Mouse (Mus musculus) erythroblast, embryonic 14.5 days (primary cell): Measurements from ENCODE around the gene Washc2. TPM values are rescaled to one million over a fixed set of nuclear protein-coding genes. Genes with fewer than 3 reads are reported as not detected.

Experiments used
- H3K27me3 ChIP-seq: 2 replicates; pipeline ENCODE4 v1.6.1; 2012; ENCODE audit warnings: inconsistent platforms; ENCODE audit not compliant: control insufficient read depth
- H3K36me3 ChIP-seq: 2 replicates; pipeline ENCODE4 v1.6.1; 2012; ENCODE audit warnings: mild to moderate bottlenecking, inconsistent platforms; ENCODE audit not compliant: control insufficient read depth
- H3K4me1 ChIP-seq: 2 replicates; pipeline ENCODE4 v1.6.1; 2012; ENCODE audit warnings: inconsistent platforms; ENCODE audit not compliant: control insufficient read depth
- H3K4me3 ChIP-seq: replicated peaks from 2 replicates; pipeline ENCODE3; 2012; ENCODE audit warnings: moderate library complexity, mild to moderate bottlenecking, inconsistent platforms
- H3K9me3 ChIP-seq: 2 replicates; pipeline ENCODE4 v1.6.1; 2012; ENCODE audit warnings: low read length, inconsistent platforms, mixed read lengths; ENCODE audit not compliant: control insufficient read depth
- GATA1 ChIP-seq: IDR thresholded peaks from 2 replicates; pipeline ENCODE4 v1.6.1; 2012; ENCODE audit warnings: low read length, inconsistent platforms, mixed read lengths
- TAL1 ChIP-seq: IDR thresholded peaks from 3 replicates; pipeline ENCODE4 v1.6.1; 2012; ENCODE audit warnings: low read length, inconsistent platforms, mixed read lengths
- polyA plus RNA-seq: library from polyadenylated mRNA; stranded (reverse); fragments of >175 nt; gene quantifications from 2 replicates; pipeline ENCODE4 v1.2.3, GENCODE M21; 2012

Gene Washc2
- polyA plus RNA-seq, 1 experiment = 0.52 TPM

- no peak overlapping the region for H3K4me3 ChIP-seq
- peaks cover 20% of the 10 kb centered on the region for H3K4me1 ChIP-seq
- TF ChIP-seq TAL1 = no peak
- no peak for TF ChIP-seq GATA1
- H3K36me3 ChIP-seq = peaks cover 28% of the 10 kb centered on the region
- H3K27me3 ChIP-seq = no peaks in the 10 kb centered on the region
- H3K9me3 ChIP-seq = no peaks in the 10 kb centered on the region
These were observed 67.9 kb downstream of the Washc2 start for GRCm38 (mm10) chr6:116275695-116276094.

- Histone ChIP-seq H3K9me3 (no peaks in the 10 kb centered on the region), H3K27me3 (no peaks in the 10 kb centered on the region), H3K36me3 (peaks cover 38% of the 10 kb centered on the region), H3K4me3 (no peak overlapping the region), H3K4me1 (peaks cover 30% of the 10 kb centered on the region)
- TF ChIP-seq TAL1 (no peak), GATA1 (no peak)
These were observed 71.0 kb downstream of the Washc2 start for GRCm38 (mm10) chr6:116278679-116279317.

- no peak for TF ChIP-seq GATA1
- TF ChIP-seq TAL1 = no peak
- Histone ChIP-seq H3K27me3 (no peaks in the 10 kb centered on the region), H3K4me1 (peaks cover 37% of the 10 kb centered on the region), H3K36me3 (peaks cover 33% of the 10 kb centered on the region), H3K9me3 (no peaks in the 10 kb centered on the region), H3K4me3 (no peak overlapping the region)
These were observed 73.2 kb downstream of the Washc2 start for GRCm38 (mm10) chr6:116281014-116281413.

DNA sequence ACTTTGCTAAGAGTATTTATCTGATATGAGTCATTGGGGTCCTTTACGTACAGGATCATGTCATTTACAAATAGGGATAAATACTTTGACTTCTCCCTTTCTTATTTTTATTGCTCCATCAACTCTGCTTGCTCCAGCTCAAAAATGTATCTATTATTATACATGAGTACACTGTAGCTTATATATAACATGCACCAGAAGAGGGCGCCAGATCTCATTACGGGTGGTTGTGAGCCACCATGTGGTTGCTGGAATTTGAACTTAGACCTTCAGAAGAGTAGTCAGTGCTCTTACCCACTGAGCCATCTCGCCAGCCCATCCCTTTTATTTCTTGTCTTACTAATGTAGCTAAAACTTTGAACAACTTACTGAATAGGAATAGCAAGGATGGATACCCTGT is 74.7 kb downstream of the Washc2 start:
- no peak overlapping the region for H3K4me3 ChIP-seq
- no peaks in the 10 kb centered on the region for H3K27me3 ChIP-seq
- peaks cover 27% of the 10 kb centered on the region for H3K36me3 ChIP-seq
- TF ChIP-seq GATA1 (no peak), TAL1 (no peak)
- no peaks in the 10 kb centered on the region for H3K9me3 ChIP-seq
- H3K4me1 ChIP-seq = peaks cover 50% of the 10 kb centered on the region

- Histone ChIP-seq H3K4me1 (peaks cover 54% of the 10 kb centered on the region), H3K9me3 (no peaks in the 10 kb centered on the region), H3K4me3 (no peak overlapping the region), H3K36me3 (peaks cover 30% of the 10 kb centered on the region), H3K27me3 (no peaks in the 10 kb centered on the region)
- no peak for TF ChIP-seq TAL1
- TF ChIP-seq GATA1 = no peak
These were observed 75.4 kb downstream of the Washc2 start for GRCm38 (mm10) chr6:116283280-116283679.

GRCm38 (mm10) chr6:116286321-116286720 is 78.5 kb downstream of the Washc2 start:
- H3K27me3 ChIP-seq = no peaks in the 10 kb centered on the region
- no peak for TF ChIP-seq GATA1
- no peak for TF ChIP-seq TAL1
- H3K4me3 ChIP-seq = no peak overlapping the region
- no peaks in the 10 kb centered on the region for H3K9me3 ChIP-seq
- peaks cover 41% of the 10 kb centered on the region for H3K36me3 ChIP-seq
- peaks cover 47% of the 10 kb centered on the region for H3K4me1 ChIP-seq

DNA sequence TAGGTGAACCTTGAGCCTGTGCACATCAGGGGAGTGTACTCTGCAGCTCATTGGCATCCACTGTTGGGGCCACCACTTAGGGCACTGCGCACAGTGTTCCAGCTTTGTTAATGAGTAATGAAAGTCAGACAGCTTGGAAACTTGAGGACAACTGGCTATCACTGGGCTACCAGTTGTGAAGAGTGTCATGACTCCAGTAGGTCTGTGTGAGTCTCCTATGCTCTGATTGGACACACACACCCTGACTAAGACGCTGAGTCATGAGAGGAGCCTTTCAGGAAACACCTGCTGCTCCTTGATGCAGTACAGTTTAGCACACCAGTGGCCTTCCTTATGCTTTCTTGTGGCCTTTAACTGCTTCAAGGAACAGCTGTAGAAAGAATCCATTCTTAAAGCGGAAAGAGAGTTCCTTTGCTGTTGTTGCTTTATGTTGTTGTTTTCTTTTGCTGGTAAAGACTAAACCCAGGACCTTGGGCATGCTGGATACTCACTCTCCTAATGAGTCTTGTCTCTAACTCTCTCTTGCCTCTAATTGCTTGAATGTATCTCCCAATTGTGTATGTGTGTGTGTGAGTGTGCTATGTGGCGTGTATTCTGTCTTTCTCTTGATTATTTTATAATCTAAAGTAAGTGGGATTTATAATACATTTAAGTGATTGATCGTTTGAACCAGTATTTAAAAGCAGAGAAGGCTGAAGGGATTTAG is 79.2 kb downstream of the Washc2 start:
- Histone ChIP-seq H3K27me3 (no peaks in the 10 kb centered on the region), H3K4me3 (peak overlapping the region; percentile 50), H3K4me1 (peaks cover 45% of the 10 kb centered on the region), H3K36me3 (peaks cover 43% of the 10 kb centered on the region), H3K9me3 (no peaks in the 10 kb centered on the region)
- TF ChIP-seq TAL1 (peak; percentile 69), GATA1 (0 out of 2 replicates have a peak, but pooled peaks have one; percentile 8)

DNA sequence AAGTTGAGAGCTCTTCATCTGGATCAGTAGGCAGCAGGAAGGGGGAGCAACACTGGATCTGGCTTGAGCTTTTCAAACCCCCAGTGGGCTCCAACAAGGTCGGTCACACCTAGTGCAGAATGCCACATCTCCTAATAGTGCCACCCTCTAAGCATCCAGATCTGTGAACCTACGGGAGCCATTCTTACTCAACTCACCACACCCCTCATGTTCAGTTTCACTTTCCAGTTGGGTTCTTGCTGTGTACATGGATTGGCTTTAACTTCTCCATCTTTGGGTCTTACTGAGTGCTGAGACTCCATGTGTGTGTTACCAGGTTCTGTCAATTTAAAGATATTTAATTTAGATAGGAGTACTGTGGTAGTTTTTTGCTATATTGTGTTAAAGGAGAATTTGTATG is 103.6 kb downstream of the Washc2 start:
- no peak overlapping the region for H3K4me3 ChIP-seq
- no peak for TF ChIP-seq GATA1
- H3K9me3 ChIP-seq = no peaks in the 10 kb centered on the region
- H3K36me3 ChIP-seq = peaks cover 12% of the 10 kb centered on the region
- H3K27me3 ChIP-seq = no peaks in the 10 kb centered on the region
- H3K4me1 ChIP-seq = peaks cover 7% of the 10 kb centered on the region

Other genes starting within 250 kb of the Washc2 start
- gene Plxnd1, start 213.0 kb upstream of the Washc2 start, polyA plus RNA-seq = 0.11 and 0.18 TPM in 2 replicates
- 0.06 and 0.10 TPM in 2 replicates for gene Tmcc1, start 14.6 kb upstream of the Washc2 start, polyA plus RNA-seq
- gene Zfand4, start 56.2 kb downstream of the Washc2 start, polyA plus RNA-seq = 0.05 and 0.08 TPM in 2 replicates
- gene March8, start 130.0 kb downstream of the Washc2 start, polyA plus RNA-seq = 4.5 and 5.5 TPM in 2 replicates